Mouse (Mus musculus) CH12.LX (cell line): ENCODE data around the gene Gtf2f1. TPM values are rescaled to one million over a fixed set of nuclear protein-coding genes. Genes with fewer than 3 reads are reported as not detected.

Experiments
- DNase-seq: peaks from one replicate; pipeline ENCODE4 v3.0.0-alpha.2; 2013; ENCODE audit errors: extremely low read depth
- H3K27ac ChIP-seq: 2 replicates; pipeline ENCODE4 v1.5.1; 2012; ENCODE audit warnings: low read depth, mild to moderate bottlenecking, control low read depth, moderate library complexity; ENCODE audit not compliant: insufficient read depth
- H3K27me3 ChIP-seq: replicated peaks from 2 replicates; pipeline ENCODE3; 2012; ENCODE audit warnings: inconsistent platforms
- H3K36me3 ChIP-seq, 2 experiments: replicated peaks in 1 of 2; 2 replicates each; pipeline versions ENCODE3 to v1.6.1; 2012; ENCODE audit warnings: inconsistent platforms in 1 of 2, low read length in 1 of 2, mild to moderate bottlenecking in 1 of 2, mixed read lengths in 1 of 2, moderate library complexity in 1 of 2; ENCODE audit not compliant: control insufficient read depth in 1 of 2, insufficient read depth in 1 of 2
- H3K4me1 ChIP-seq, 2 experiments: 2 replicates each; pipeline ENCODE4 v1.6.1; 2012; ENCODE audit warnings: inconsistent platforms in 1 of 2, moderate library complexity in 1 of 2; ENCODE audit not compliant: insufficient read depth in 2 of 2, control insufficient read depth in 1 of 2
- H3K4me2 ChIP-seq: 2 replicates; pipeline ENCODE4 v1.6.1; 2012; ENCODE audit warnings: low read depth, mild to moderate bottlenecking, control low read depth; ENCODE audit not compliant: poor library complexity, insufficient read depth, severe bottlenecking
- H3K4me3 ChIP-seq, 3 experiments: fragments of 150-350 bp in 1 of 3; sonication (generic) in 1 of 3; replicated peaks in 1 of 3; 2 replicates each; pipeline versions ENCODE3 to v1.5.1; 2011 to 2012; ENCODE audit warnings: low read depth in 2 of 3, low read length in 2 of 3, mild to moderate bottlenecking in 2 of 3, moderate library complexity in 2 of 3, control low read depth in 1 of 3, improper control_type of control experiment in 1 of 3, inconsistent platforms in 1 of 3, mixed read lengths in 1 of 3; ENCODE audit not compliant: poor library complexity in 1 of 3
- H3K79me2 ChIP-seq: replicated peaks from 2 replicates; pipeline ENCODE4 v1.6.1; 2012; ENCODE audit warnings: mild to moderate bottlenecking, moderate library complexity; ENCODE audit not compliant: control insufficient read depth, poor library complexity, insufficient read depth, severe bottlenecking; ENCODE audit errors: extremely low read depth
- H3K9ac ChIP-seq: 2 replicates; pipeline ENCODE4 v1.6.1; 2012; ENCODE audit warnings: low read depth, mild to moderate bottlenecking, control low read depth, moderate library complexity; ENCODE audit not compliant: insufficient read depth
- H3K9me3 ChIP-seq: replicated peaks from 2 replicates; pipeline ENCODE3; 2012; ENCODE audit warnings: low read length, inconsistent platforms, mixed read lengths
- BHLHE40 ChIP-seq: IDR thresholded peaks from 2 replicates; pipeline ENCODE4 v1.6.1; 2011; ENCODE audit warnings: mild to moderate bottlenecking, low read depth, low read length, improper control_type of control experiment
- CHD1 ChIP-seq: IDR thresholded peaks from 2 replicates; pipeline ENCODE4 v1.6.1; 2012; ENCODE audit warnings: low read depth, low read length, improper control_type of control experiment, inconsistent platforms
- CHD2 ChIP-seq: IDR thresholded peaks from 2 replicates; pipeline ENCODE4 v1.6.1; 2011; ENCODE audit warnings: low read length, improper control_type of control experiment
- ELF1 ChIP-seq: IDR thresholded peaks from 2 replicates; pipeline ENCODE4 v1.6.1; 2014; ENCODE audit warnings: low read depth, mild to moderate bottlenecking, inconsistent platforms, low read length, improper control_type of control experiment
- EP300 ChIP-seq: IDR thresholded peaks from 2 replicates; pipeline ENCODE4 v1.6.1; 2011; ENCODE audit warnings: low read length, improper control_type of control experiment
- GABPA ChIP-seq: IDR thresholded peaks from 2 replicates; pipeline ENCODE4 v1.6.1; 2012; ENCODE audit warnings: low read depth, low read length, improper control_type of control experiment, inconsistent platforms; ENCODE audit not compliant: insufficient replicate concordance
- HCFC1 ChIP-seq: IDR thresholded peaks from 2 replicates; pipeline ENCODE4 v1.6.1; 2012; ENCODE audit warnings: low read depth, mild to moderate bottlenecking, inconsistent platforms, low read length, improper control_type of control experiment
- IRF4 ChIP-seq: IDR thresholded peaks from 2 replicates; pipeline ENCODE4 v1.6.1; 2014; ENCODE audit warnings: low read depth, mild to moderate bottlenecking, inconsistent platforms, low read length, improper control_type of control experiment
- JUN ChIP-seq: IDR thresholded peaks from 2 replicates; pipeline ENCODE4 v1.6.1; 2011; ENCODE audit warnings: low read depth, mild to moderate bottlenecking, low read length, improper control_type of control experiment, moderate library complexity; ENCODE audit not compliant: insufficient read depth
- MEF2A ChIP-seq: IDR thresholded peaks from 2 replicates; pipeline ENCODE4 v1.6.1; 2014; ENCODE audit warnings: low read depth, mild to moderate bottlenecking, inconsistent platforms, low read length, improper control_type of control experiment, borderline replicate concordance
- MYC ChIP-seq: IDR thresholded peaks from 2 replicates; pipeline ENCODE4 v1.6.1; 2011; ENCODE audit warnings: low read depth, mild to moderate bottlenecking, improper control_type of control experiment, low read length
- NELFE ChIP-seq: IDR thresholded peaks from 2 replicates; pipeline ENCODE4 v1.6.1; 2011; ENCODE audit warnings: low read depth, low read length, improper control_type of control experiment
- PAX5 ChIP-seq: IDR thresholded peaks from 2 replicates; pipeline ENCODE4 v1.6.1; 2012; ENCODE audit warnings: low read length, inconsistent platforms, mixed read lengths
- POLR2AphosphoS2 ChIP-seq: IDR thresholded peaks from 2 replicates; pipeline ENCODE4 v1.6.1; 2011; ENCODE audit warnings: low read depth, low read length, improper control_type of control experiment
- RCOR1 ChIP-seq: conservative IDR thresholded peaks from 2 replicates; pipeline ENCODE4 v1.6.1; 2012; ENCODE audit warnings: low read depth, mild to moderate bottlenecking, inconsistent platforms, low read length, improper control_type of control experiment
- SIN3A ChIP-seq: IDR thresholded peaks from 2 replicates; pipeline ENCODE4 v1.6.1; 2012; ENCODE audit warnings: low read length, improper control_type of control experiment, inconsistent platforms
- TBP ChIP-seq: conservative IDR thresholded peaks from 2 replicates; pipeline ENCODE4 v1.6.1; 2011; ENCODE audit warnings: low read depth, low read length, improper control_type of control experiment
- USF1 ChIP-seq: IDR thresholded peaks from 2 replicates; pipeline ENCODE4 v1.6.1; 2014; ENCODE audit warnings: low read depth, mild to moderate bottlenecking, inconsistent platforms, low read length, improper control_type of control experiment
- ZC3H11A ChIP-seq: IDR thresholded peaks from 2 replicates; pipeline ENCODE4 v1.6.1; 2012; ENCODE audit warnings: low read depth, mild to moderate bottlenecking, inconsistent platforms, low read length, improper control_type of control experiment
- ZMIZ1 ChIP-seq: IDR thresholded peaks from 2 replicates; pipeline ENCODE4 v1.6.1; 2012; ENCODE audit warnings: low read depth, mild to moderate bottlenecking, inconsistent platforms, low read length, improper control_type of control experiment
- ZNF384 ChIP-seq: IDR thresholded peaks from 2 replicates; pipeline ENCODE4 v1.6.1; 2012; ENCODE audit warnings: low read depth, low read length, improper control_type of control experiment, inconsistent platforms
- dilution Hi-C: fragments of 300-500 bp; cut with MboI; formaldehyde crosslinking; loops from 2 replicates; pipeline ENCODE4 v1.14.3; 2020; ENCODE audit warnings: low sequenced_read_pairs; ENCODE audit not compliant: extremely low pct_unique_long_range_greater_than_20kb, extremely low pct_ligation_motif_present
- in situ Hi-C: fragments of 300-500 bp; cut with MboI; formaldehyde crosslinking; loops from 3 replicates; pipeline ENCODE4 v1.14.3; 2019; ENCODE audit warnings: low sequenced_read_pairs, low pct_ligation_motif_present, low pct_unique_long_range_greater_than_20kb, mixed read lengths
- polyA plus RNA-seq: library from polyadenylated mRNA; unstranded; fragments of >175 nt; gene quantifications from 2 replicates; pipeline ENCODE4 v1.2.1, GENCODE M21; 2012; ENCODE audit warnings: low read depth; ENCODE audit not compliant: insufficient read length
- total RNA-seq, 2 experiments: library from RNA; depleted of rRNA; stranded (reverse); fragments of 300-350 nt in 1 of 2; fragments of >200 nt in 1 of 2; gene quantifications; 2 replicates each; pipeline ENCODE4 v1.2.3; 2012 to 2014

The Gtf2f1 gene
- total and polyA plus RNA-seq, 3 experiments: 50.5 to 109 (median 80.4) TPM

DNA sequence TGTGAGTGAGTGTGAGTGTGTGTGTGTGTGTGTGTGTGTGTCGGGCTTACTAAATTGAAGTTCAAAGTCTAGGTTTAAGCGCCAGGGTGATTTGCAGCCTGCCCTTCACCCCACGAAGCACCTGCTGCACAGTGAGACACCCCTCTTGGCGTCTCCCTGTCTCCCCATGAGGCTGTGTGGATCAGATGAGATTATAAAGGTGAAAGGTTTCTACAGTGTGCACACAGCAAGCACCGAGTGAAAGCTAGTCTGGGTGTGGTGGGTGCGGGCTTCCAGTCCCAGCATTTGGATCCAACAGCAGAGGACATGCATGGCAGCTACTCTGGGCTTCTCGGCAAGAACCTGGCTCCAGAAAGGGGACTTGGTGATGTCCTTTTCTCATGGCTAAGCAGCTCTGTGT lies 30.0 kb downstream of the Gtf2f1 start:
- no peak for DNase-seq
- 0 out of 4 replicates have a peak, but pooled peaks cover 0 to 3% of the 10 kb centered on the region in 2 experiments for H3K4me1 ChIP-seq
- TF ChIP-seq SIN3A: no peak
- no peak overlapping the region for H3K4me2 ChIP-seq
- no peaks in the 10 kb centered on the region for H3K79me2 ChIP-seq
- dilution Hi-C loops (no loop called here), in situ Hi-C loops (no loop called here)
- no peaks in the 10 kb centered on the region for H3K9me3 ChIP-seq
- H3K27me3 ChIP-seq: peaks cover 2% of the 10 kb centered on the region
- H3K27ac ChIP-seq: no peak overlapping the region
- no peaks in the 10 kb centered on the region for H3K36me3 ChIP-seq
- H3K4me3 ChIP-seq: no peak overlapping the region
- H3K9ac ChIP-seq: no peak overlapping the region

DNA sequence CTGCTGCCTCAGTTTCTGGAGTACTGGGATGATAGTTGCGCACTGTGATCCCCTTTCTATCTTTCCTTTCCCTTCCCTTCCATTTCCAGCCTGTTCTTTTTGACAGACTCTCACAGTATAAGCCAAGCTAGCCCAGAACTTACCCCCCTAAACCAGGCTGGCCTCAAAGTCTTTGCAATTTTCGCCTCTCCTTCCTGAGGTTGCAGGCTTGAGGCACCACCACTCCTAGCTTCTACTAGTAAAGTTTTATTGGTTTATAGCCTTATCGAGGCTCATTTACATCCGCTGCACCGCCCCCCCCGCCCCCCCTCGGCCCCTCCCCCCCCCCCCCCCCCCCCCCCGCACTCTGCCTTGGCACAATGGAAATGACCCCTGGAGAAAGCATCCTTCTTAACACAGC lies 31.6 kb downstream of the Gtf2f1 start:
- H3K4me2 ChIP-seq: no peak overlapping the region
- in situ Hi-C loops (no loop called here), dilution Hi-C loops (no loop called here)

DNA sequence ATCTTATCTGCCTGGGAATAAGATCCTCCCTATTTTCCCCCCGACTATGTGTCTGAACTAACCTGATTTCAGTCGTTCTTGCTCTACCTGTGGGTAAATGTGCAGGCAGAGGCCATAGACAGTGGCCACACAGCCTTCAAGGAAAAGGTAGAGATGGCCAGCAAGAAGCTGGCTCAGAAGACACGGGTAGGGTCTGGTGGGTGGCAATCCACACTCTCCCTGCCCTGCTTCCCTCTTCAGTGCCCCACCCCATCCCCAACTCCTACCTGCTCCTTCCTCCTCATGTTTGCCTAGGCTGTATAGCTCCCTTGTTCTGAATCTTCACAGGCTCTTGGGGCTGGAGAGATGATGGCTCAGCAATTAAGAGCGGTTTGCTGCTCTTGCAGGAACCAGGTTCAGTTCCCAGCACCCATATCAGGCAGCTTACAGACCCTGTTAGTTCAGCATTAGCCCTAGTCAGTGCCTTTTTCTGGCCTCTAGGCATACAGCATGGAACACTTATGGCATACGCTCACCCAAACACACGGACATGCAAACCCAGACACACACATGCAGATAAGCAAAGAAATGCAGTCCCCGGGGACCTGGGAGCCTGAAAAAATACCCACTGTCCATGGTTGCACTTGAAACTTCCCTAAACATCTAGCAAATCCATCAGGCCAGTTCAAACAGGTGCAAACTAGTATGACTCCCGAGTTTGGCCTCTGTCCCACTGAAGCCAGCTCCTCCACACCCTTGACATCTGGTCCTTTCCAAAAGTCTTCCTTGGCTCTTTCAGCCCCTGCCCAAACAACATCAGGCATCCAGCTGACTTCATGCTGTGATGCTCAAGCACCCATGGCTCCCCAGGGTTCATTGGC lies 34.3 kb downstream of the Gtf2f1 start:
- no peaks in the 10 kb centered on the region for H3K9me3 ChIP-seq
- peaks cover 7% of the 10 kb centered on the region for H3K27me3 ChIP-seq
- no peak overlapping the region for H3K27ac ChIP-seq
- in situ Hi-C loops: no loop called here
- no peak overlapping the region for H3K9ac ChIP-seq
- H3K4me3 ChIP-seq: no peak overlapping the region
- dilution Hi-C loops: no loop called here
- TF ChIP-seq CHD1 (no peak), BHLHE40 (no peak), SIN3A (no peak), ZNF384 (no peak), CHD2 (no peak), GABPA (no peak), ZMIZ1 (no peak), JUN (no peak), NELFE (no peak), IRF4 (no peak), POLR2AphosphoS2 (no peak), HCFC1 (no peak), USF1 (no peak), ELF1 (no peak)
- no peaks in the 10 kb centered on the region for H3K36me3 ChIP-seq
- no peaks in the 10 kb centered on the region for H3K79me2 ChIP-seq
- no peak overlapping the region for H3K4me2 ChIP-seq
- DNase-seq: no peak
- 0 out of 4 replicates have a peak, but pooled peaks cover 0 to 3% of the 10 kb centered on the region in 2 experiments for H3K4me1 ChIP-seq

More for the DNA sequence above, 31.6 kb downstream of the Gtf2f1 start:
- DNase-seq: no peak
- TF ChIP-seq ZC3H11A (no peak), MEF2A (no peak), MYC (no peak), HCFC1 (no peak), JUN (no peak), CHD1 (no peak), TBP (no peak), PAX5 (no peak), EP300 (no peak), RCOR1 (no peak)
- H3K27me3 ChIP-seq: peaks cover 5% of the 10 kb centered on the region
- no peak overlapping the region for H3K4me3 ChIP-seq
- H3K27ac ChIP-seq: no peak overlapping the region
- no peaks in the 10 kb centered on the region for H3K79me2 ChIP-seq
- H3K9me3 ChIP-seq: no peaks in the 10 kb centered on the region
- H3K4me1 ChIP-seq: 0 out of 4 replicates have a peak, but pooled peaks cover 0 to 3% of the 10 kb centered on the region in 2 experiments
- no peaks in the 10 kb centered on the region for H3K36me3 ChIP-seq
- no peak overlapping the region for H3K9ac ChIP-seq
